Mouse (Mus musculus): ENCODE measurements at regions not wholly inside any gene's neighbourhood (a gene's known extent, or its start where the extent isn't known, plus 50 kb on each side); places are given as distances from the start of the nearest gene placed in this dataset.

- no peak for TF ChIP-seq GATA1 (IDR thresholded peaks at IDR 0.05; ENCODE audit: low read length)
- no peak for TF ChIP-seq TAL1 (IDR thresholded peaks at IDR 0.05; ENCODE audit: low read length)
These were observed 98.0 kb upstream of the Rasgrp1 start for GRCm38 (mm10) chr2:117440801-117441281.

All from erythroblast, embryonic 14.5 days (primary cell).